Mouse (Mus musculus) bone marrow, adult 2 months (tissue): ENCODE data around the gene Ltc4s. TPM values are rescaled to one million over a fixed set of nuclear protein-coding genes. Genes with fewer than 3 reads are reported as not detected.

Source experiments
- H3K27ac ChIP-seq: fragments of 200-500 bp; 2 replicates; pipeline ENCODE4 v1.5.1; 2012; ENCODE audit warnings: low read depth, mild to moderate bottlenecking, control low read depth, inconsistent platforms, low read length; ENCODE audit not compliant: control insufficient read depth, poor library complexity, insufficient read depth
- H3K4me1 ChIP-seq: fragments of 200-500 bp; 2 replicates; pipeline ENCODE4 v1.6.1; 2011; ENCODE audit warnings: low read length; ENCODE audit not compliant: control insufficient read depth, insufficient read depth
- H3K4me3 ChIP-seq: fragments of 200-500 bp; replicated peaks from 2 replicates; pipeline ENCODE3; 2011; ENCODE audit warnings: mild to moderate bottlenecking, low read depth, low read length, control low read depth; ENCODE audit not compliant: control insufficient read depth
- CTCF ChIP-seq: fragments of 200-500 bp; IDR thresholded peaks from 2 replicates; pipeline ENCODE4 v1.5.1; 2011; ENCODE audit warnings: low read length, control low read depth; ENCODE audit not compliant: control insufficient read depth, insufficient read depth
- POLR2A ChIP-seq: fragments of 200-500 bp; IDR thresholded peaks from 2 replicates; pipeline ENCODE4 v1.6.1; 2011; ENCODE audit warnings: low read depth, mild to moderate bottlenecking, control low read depth, low read length, borderline replicate concordance; ENCODE audit not compliant: control insufficient read depth
- WGBS: fragments of 180-500 bp; shearing (Covaris S2); methylation state at CpG from one replicate; pipeline ENCODE4 v1.1.7; 2018; 5-methylcytosine and 5-hydroxymethylcytosine counted together
- polyA plus RNA-seq: library from polyadenylated mRNA; stranded (reverse); fragments of >200 nt; gene quantifications from 2 replicates; pipeline ENCODE4 v1.2.4, GENCODE M21; 2011; ENCODE audit warnings: low replicate concordance; ENCODE audit not compliant: missing spikeins, insufficient read depth, insufficient read length

Gene Ltc4s
- polyA plus RNA-seq, 1 experiment: 6.7 TPM

DNA sequence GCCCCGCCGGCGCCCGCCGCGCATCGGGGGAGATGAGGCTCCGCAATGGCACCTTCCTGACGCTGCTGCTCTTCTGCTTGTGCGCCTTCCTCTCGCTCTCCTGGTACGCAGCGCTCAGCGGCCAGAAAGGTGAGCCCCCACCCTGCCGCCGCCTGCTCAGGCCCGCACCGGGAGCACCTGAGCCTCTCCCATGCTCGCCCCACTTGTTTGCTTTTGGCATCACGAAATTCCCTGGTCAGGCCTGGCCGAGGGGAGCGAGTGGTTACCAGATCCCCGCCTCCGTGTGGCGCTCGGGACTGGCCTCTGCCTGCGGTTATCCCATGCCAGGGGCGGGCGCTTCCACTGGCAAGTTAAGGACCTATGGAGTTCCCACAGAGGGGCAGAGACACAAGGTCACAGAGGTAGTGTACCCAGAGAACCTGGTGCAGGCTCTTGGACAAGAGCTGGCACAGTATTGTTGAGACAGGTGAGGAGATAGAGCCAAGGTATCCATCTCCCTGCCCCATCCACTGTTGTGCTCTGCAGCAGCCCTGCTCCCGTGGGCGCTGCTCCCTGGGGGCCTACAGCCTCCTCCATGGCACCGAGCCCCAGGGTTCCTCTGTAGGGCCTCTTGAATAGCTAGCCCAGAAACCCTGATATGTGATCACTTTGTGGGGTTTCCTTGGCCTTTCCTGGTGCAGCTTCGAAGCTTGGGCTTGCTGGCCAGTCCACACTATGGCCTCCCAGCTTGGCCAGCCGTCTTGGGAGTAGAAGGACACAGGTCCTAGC is 12.6 kb downstream of the Ltc4s start:
- under 1% methylated on average over 34 of the region's 34 CpGs for WGBS
- Histone ChIP-seq H3K27ac (peak overlapping the region; percentile 92), H3K4me3 (peak overlapping the region; percentile 90), H3K4me1 (peaks cover 17% of the 10 kb centered on the region)
- TF ChIP-seq CTCF (no peak), POLR2A (no peak)

DNA sequence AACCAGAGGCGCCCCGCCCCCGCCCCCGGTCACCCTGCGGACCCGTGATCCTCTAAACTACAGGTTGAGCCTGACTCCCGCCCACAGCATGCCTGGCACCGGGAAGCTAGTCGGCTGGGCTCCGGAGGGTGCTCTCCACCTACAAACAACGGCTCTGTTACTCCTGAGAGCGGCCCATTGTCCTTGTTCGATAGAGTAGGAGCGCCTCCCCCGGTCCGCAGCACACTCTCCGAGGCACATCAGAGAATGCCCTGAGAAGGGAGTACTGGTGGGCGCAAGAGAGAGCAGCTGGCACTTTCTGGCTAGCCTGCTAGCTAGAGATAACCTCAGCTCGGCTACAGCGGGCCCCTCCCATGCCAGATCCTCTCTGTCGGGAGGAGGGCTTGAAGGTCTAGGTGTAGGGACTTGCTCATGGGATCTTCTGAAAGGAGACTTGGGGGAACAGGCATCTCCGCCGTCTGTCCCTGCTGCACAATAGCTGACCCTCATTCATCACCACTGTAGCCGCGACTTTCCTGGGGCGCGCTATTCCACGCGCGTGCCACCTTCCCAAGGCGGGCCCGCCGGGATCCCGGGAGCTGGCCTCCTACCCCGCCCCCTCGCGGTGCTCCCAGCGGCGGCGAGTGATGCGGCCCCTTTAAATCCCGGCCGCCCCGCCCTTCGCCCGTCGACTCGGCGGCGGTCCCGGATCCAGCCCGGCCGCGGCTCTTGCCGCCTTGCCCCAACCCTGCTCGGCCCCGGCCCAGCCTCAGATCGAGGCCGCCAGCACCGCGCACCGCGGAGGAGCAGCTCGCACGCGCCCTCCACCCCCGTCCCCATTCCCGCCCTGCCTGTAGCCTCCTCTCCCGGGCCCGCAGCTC is 13.5 kb downstream of the Ltc4s start:
- H3K27ac ChIP-seq: peak overlapping the region; percentile 92
- peak overlapping the region; percentile 90 for H3K4me3 ChIP-seq
- TF ChIP-seq CTCF (0 out of 2 replicates have a peak, but pooled peaks have one; percentile 28), POLR2A (peak; percentile 78)
- peaks cover 17% of the 10 kb centered on the region for H3K4me1 ChIP-seq
- under 1% methylated on average over 70 of the region's 70 CpGs for WGBS

DNA sequence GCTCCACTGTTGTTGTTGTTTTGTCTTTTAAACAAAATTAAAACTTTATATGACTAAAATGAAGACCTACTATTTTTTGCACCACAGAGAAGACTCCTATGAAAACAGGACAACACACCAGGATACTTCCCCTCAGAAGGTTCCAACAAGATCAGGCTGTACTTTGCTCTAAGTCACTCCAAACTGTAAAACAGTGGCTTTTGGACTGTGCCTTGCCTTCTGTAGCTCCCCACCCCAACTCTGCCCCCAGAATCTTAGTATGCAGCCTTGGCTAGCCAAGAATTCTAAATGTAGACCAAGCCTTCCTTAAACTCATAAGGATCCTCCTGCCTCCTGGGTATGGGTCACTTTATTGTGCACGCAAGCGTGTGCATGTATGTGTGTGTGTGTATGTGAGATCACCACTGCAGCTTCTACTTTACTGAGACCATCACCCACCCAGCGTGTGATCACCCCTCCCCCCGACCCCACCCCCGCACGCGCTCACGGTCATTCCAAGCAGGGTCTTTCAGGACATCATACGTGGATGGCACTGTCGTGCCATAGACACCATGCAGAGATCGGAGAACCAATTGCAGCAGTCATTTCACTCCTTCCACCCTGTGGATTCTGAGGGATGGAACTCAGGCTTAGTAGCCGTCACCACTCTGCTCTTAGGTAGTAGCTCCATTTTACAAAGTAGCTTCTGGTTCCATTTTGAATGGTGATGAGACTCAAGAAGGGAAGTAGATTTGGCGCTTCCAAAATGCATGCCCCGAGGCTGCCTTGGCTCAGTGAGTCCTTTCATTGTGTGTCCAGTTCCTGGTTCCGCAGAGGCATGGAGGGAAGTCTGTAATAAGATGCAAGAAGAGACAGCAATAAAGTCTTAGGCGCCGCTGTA is 14.4 kb downstream of the Ltc4s start:
- WGBS: 2% methylated on average over 17 of the region's 17 CpGs
- Histone ChIP-seq H3K27ac (peak overlapping the region; percentile 92), H3K4me3 (peak overlapping the region; percentile 90), H3K4me1 (peaks cover 15% of the 10 kb centered on the region)
- TF ChIP-seq CTCF: no peak
- TF ChIP-seq POLR2A: no peak

DNA sequence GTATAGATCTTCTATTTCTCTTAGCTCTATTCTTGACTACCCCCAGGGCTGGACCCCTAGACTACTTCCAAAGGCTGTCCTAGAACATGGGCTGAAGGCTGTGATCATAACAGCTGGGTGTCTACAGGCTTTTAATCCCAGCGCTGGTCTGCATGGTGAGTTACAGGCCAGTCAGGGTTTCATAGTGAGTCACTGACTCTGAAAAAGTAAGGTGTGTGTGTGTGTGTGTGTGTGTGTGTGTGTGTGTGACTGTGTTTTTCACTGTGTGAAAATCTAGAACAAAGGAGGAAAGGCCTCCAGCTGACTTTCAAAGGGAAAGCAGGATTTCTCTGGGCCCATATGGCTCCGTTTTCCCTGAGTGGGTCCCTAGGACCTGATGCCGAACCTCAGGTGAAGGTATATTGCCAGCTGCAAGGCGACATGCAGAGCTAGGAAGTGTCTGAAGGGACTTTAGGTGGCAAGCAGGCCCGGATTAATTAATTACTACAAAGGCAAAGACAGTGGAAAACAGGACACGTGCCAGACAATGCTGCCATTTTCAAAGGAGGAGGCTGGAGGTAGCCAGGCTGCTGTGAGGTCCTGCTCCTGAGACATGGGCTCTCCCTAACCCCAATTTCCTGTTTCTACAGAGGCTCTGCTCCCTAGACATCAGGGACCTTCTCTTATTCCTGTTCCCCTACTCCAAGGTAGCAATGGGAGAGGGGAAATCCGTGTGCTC is 15.7 kb downstream of the Ltc4s start:
- Histone ChIP-seq H3K4me3 (no peak overlapping the region), H3K27ac (no peak overlapping the region), H3K4me1 (peaks cover 12% of the 10 kb centered on the region)
- WGBS: 63% methylated on average over 7 of the region's 7 CpGs
- TF ChIP-seq POLR2A (no peak), CTCF (no peak)

DNA sequence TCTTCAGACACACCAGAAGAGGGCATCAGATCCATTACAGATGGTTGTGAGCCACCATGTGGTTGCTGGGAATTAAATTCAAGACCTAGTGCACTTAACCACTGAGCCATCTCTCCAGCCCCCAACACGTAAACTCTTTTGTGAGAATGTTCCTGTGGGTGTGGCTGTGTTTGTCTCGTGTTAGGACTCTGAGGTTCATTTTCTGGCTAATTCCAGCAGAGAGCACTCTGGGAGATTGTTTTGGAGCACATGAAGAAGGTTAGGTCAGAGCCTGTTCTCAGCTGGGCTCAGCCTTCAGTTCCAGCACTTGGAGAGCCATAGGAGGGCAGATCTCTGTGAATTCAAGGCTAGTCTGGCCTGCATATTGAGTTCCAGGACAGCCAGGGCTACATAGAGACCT is 18.6 kb downstream of the Ltc4s start:
- 57% methylated on average over 2 of the region's 2 CpGs for WGBS
- no peaks in the 10 kb centered on the region; the same call in 1 of the 2 replicates for H3K4me1 ChIP-seq
- no peak overlapping the region for H3K4me3 ChIP-seq
- TF ChIP-seq CTCF: no peak
- no peak overlapping the region for H3K27ac ChIP-seq

DNA sequence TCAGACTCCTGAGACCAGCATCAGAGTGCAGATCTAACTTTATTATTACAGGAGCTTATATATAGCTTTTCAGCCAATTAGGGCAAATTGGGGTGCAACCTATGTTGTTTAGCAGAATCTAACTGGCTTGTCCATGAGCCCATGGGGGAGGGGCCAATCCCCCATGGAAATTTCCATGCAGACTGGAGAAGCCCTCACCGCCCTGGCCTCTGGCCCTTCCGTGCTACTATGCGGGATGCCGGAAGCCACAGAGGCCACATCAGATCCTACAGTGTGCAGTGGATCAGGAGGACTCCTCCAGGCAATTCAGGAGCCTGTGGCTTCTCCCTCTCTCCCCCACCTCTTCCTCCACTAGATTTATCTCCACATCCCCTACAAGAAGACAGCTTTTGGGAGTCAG is 20.6 kb downstream of the Ltc4s start:
- no peaks in the 10 kb centered on the region; the same call in 1 of the 2 replicates for H3K4me1 ChIP-seq
- no peak for TF ChIP-seq CTCF
- TF ChIP-seq POLR2A: no peak
- H3K4me3 ChIP-seq: no peak overlapping the region
- H3K27ac ChIP-seq: no peak overlapping the region
- WGBS: 84% methylated on average over 4 of the region's 4 CpGs

DNA sequence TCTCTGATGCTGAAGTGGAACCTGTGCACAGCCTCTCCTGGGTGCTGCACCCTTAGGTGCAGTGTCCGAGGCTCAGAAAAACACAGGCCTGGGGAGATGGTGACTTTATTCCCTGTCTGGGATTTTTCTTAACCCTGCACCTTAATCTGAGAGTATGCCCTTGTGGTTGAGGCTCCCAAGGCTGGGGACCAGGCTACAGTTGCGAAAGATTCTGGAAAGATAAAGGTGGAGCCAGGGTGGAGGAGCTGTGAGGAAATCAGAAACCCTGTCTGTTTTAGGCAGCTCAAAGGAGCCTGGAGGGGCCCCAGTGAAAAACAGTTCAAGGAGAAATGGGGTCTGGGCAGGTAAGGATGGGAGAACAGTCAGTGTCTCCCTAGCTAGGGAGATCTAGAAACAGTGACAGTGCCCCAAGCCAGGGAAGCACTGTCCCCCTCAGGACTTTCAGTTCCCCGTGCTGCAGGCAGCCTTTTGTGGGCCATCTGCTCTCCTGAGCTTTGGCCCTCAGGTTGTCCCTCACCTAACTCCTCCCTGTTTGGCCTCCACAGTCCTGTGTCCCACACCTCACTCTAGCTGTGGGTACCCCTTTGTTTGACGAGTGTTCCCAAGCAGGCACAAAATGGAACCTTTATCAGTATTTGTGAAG is 21.6 kb downstream of the Ltc4s start:
- Histone ChIP-seq H3K4me3 (no peak overlapping the region), H3K27ac (no peak overlapping the region), H3K4me1 (no peaks in the 10 kb centered on the region; the same call in 1 of the 2 replicates)
- 76% methylated on average over 4 of the region's 4 CpGs for WGBS
- TF ChIP-seq CTCF: no peak
- no peak for TF ChIP-seq POLR2A
